Mouse (Mus musculus): ENCODE data around the gene Ccdc12. TPM values are rescaled to one million over a fixed set of nuclear protein-coding genes. Genes with fewer than 3 reads are reported as not detected.

Ccdc12 gene
- polyA plus RNA-seq, 1 experiment from 2014 or later, result 118 TPM

GRCm38 (mm10) chr9:110631191-110631590, 25.1 kb upstream of the Ccdc12 start:
- no peaks in the 10 kb centered on the region for H3K9me3 ChIP-seq
- 7% methylated on average over 10 of the region's 10 CpGs for WGBS
- H3K9ac ChIP-seq, result no peak overlapping the region
- H3K4me2 ChIP-seq (replicated peaks), result peak overlapping the region; percentile 49
- peaks cover 14% of the 10 kb centered on the region for H3K4me1 ChIP-seq
- H3K27ac ChIP-seq, result no peak overlapping the region
- H3K36me3 ChIP-seq, result no peaks in the 10 kb centered on the region
- H3K4me3 ChIP-seq, result peak overlapping the region; percentile 26; the same call in 1 of the 2 replicates
- H3K27me3 ChIP-seq, result peaks cover 53% of the 10 kb centered on the region
- ATAC-seq (ENCODE audit: insufficient number of reproducible peaks, insufficient read depth, low FRiP score, low TSS enrichment), result 0 out of 2 replicates have a peak, but pooled peaks have one; percentile 49

- Histone ChIP-seq H3K4me1 (peaks cover 14% of the 10 kb centered on the region), H3K4me3 (peak overlapping the region; percentile 26), H3K27me3 (peaks cover 53% of the 10 kb centered on the region), H3K4me2 (replicated peaks) (peak overlapping the region; percentile 49), H3K9me3 (no peaks in the 10 kb centered on the region), H3K36me3 (no peaks in the 10 kb centered on the region), H3K9ac (0 out of 2 replicates have a peak overlapping the region, but pooled peaks have one; percentile 21), H3K27ac (no peak overlapping the region)
- ATAC-seq (ENCODE audit: insufficient number of reproducible peaks, insufficient read depth, low FRiP score, low TSS enrichment), result peak; percentile 28; the same call in 1 of the 2 replicates
- WGBS, result 26% methylated on average over 30 of the region's 30 CpGs
These were observed 24.5 kb upstream of the Ccdc12 start for GRCm38 (mm10) chr9:110631651-110632275.

GRCm38 (mm10) chr9:110632671-110633070, 23.6 kb upstream of the Ccdc12 start:
- Histone ChIP-seq H3K4me1 (peaks cover 14% of the 10 kb centered on the region), H3K9me3 (no peaks in the 10 kb centered on the region), H3K4me3 (no peak overlapping the region), H3K36me3 (no peaks in the 10 kb centered on the region), H3K4me2 (replicated peaks) (no peak overlapping the region), H3K27me3 (peaks cover 53% of the 10 kb centered on the region), H3K27ac (no peak overlapping the region), H3K9ac (no peak overlapping the region)
- 79% methylated on average over 15 of the region's 15 CpGs for WGBS
- ATAC-seq (ENCODE audit: insufficient number of reproducible peaks, insufficient read depth, low FRiP score, low TSS enrichment), result no peak

GRCm38 (mm10) chr9:110633882-110634281, 22.4 kb upstream of the Ccdc12 start:
- Histone ChIP-seq H3K9ac (no peak overlapping the region), H3K27ac (no peak overlapping the region), H3K36me3 (no peaks in the 10 kb centered on the region), H3K4me3 (no peak overlapping the region), H3K4me1 (peaks cover 14% of the 10 kb centered on the region), H3K4me2 (replicated peaks) (no peak overlapping the region), H3K9me3 (no peaks in the 10 kb centered on the region), H3K27me3 (peaks cover 53% of the 10 kb centered on the region)
- no peak for ATAC-seq (ENCODE audit: insufficient number of reproducible peaks, insufficient read depth, low FRiP score, low TSS enrichment)
- WGBS, result 70% methylated on average over 17 of the region's 17 CpGs

GRCm38 (mm10) chr9:110635225-110635624, 21.1 kb upstream of the Ccdc12 start:
- no peak for ATAC-seq (ENCODE audit: insufficient number of reproducible peaks, insufficient read depth, low FRiP score, low TSS enrichment)
- no peak overlapping the region for H3K4me3 ChIP-seq
- 6% methylated on average over 19 of the region's 19 CpGs for WGBS
- H3K9ac ChIP-seq, result no peak overlapping the region
- peaks cover 14% of the 10 kb centered on the region for H3K4me1 ChIP-seq
- H3K4me2 ChIP-seq (replicated peaks), result 0 out of 2 replicates have a peak overlapping the region, but pooled peaks have one; percentile 8
- no peaks in the 10 kb centered on the region for H3K9me3 ChIP-seq
- no peak overlapping the region for H3K27ac ChIP-seq
- no peaks in the 10 kb centered on the region for H3K36me3 ChIP-seq
- H3K27me3 ChIP-seq, result peaks cover 47% of the 10 kb centered on the region

GRCm38 (mm10) chr9:110638611-110639021, 17.7 kb upstream of the Ccdc12 start:
- Histone ChIP-seq H3K9ac (no peak overlapping the region), H3K36me3 (no peaks in the 10 kb centered on the region), H3K9me3 (no peaks in the 10 kb centered on the region), H3K4me3 (no peak overlapping the region), H3K27ac (no peak overlapping the region), H3K4me1 (peaks cover 4% of the 10 kb centered on the region; the same call in 1 of the 2 replicates), H3K27me3 (peaks cover 13% of the 10 kb centered on the region), H3K4me2 (replicated peaks) (no peak overlapping the region)
- 85% methylated on average over 10 of the region's 10 CpGs for WGBS
- ATAC-seq (ENCODE audit: insufficient number of reproducible peaks, insufficient read depth, low FRiP score, low TSS enrichment), result no peak

- H3K27me3 ChIP-seq, result no peaks in the 10 kb centered on the region
- no peak for ATAC-seq (ENCODE audit: insufficient number of reproducible peaks, insufficient read depth, low FRiP score, low TSS enrichment)
- 76% methylated on average over 5 of the region's 5 CpGs for WGBS
- no peaks in the 10 kb centered on the region for H3K36me3 ChIP-seq
- H3K4me1 ChIP-seq, result no peaks in the 10 kb centered on the region
- H3K4me2 ChIP-seq (replicated peaks), result no peak overlapping the region
- no peak overlapping the region for H3K4me3 ChIP-seq
- no peak overlapping the region for H3K27ac ChIP-seq
- no peak overlapping the region for H3K9ac ChIP-seq
- no peaks in the 10 kb centered on the region for H3K9me3 ChIP-seq
These were observed 15.3 kb upstream of the Ccdc12 start for GRCm38 (mm10) chr9:110641006-110641405.

- H3K4me2 ChIP-seq (replicated peaks), result no peak overlapping the region
- H3K36me3 ChIP-seq, result no peaks in the 10 kb centered on the region
- H3K9me3 ChIP-seq, result no peaks in the 10 kb centered on the region
- H3K27ac ChIP-seq, result no peak overlapping the region
- WGBS, result 49% methylated on average over 5 of the region's 5 CpGs
- ATAC-seq (ENCODE audit: insufficient number of reproducible peaks, insufficient read depth, low FRiP score, low TSS enrichment), result no peak
- H3K4me1 ChIP-seq, result no peaks in the 10 kb centered on the region
- H3K27me3 ChIP-seq, result no peaks in the 10 kb centered on the region
- no peak overlapping the region for H3K4me3 ChIP-seq
- H3K9ac ChIP-seq, result no peak overlapping the region
These were observed 13.3 kb upstream of the Ccdc12 start for GRCm38 (mm10) chr9:110642812-110643524.

GRCm38 (mm10) chr9:110643787-110644186, 12.5 kb upstream of the Ccdc12 start:
- Histone ChIP-seq H3K4me3 (no peak overlapping the region), H3K9ac (no peak overlapping the region), H3K9me3 (no peaks in the 10 kb centered on the region), H3K4me2 (replicated peaks) (no peak overlapping the region), H3K4me1 (no peaks in the 10 kb centered on the region), H3K27me3 (no peaks in the 10 kb centered on the region), H3K27ac (no peak overlapping the region), H3K36me3 (no peaks in the 10 kb centered on the region)
- no peak for ATAC-seq (ENCODE audit: insufficient number of reproducible peaks, insufficient read depth, low FRiP score, low TSS enrichment)
- 66% methylated on average over 9 of the region's 9 CpGs for WGBS

GRCm38 (mm10) chr9:110644295-110644694, 12.0 kb upstream of the Ccdc12 start:
- H3K9me3 ChIP-seq, result no peaks in the 10 kb centered on the region
- no peak overlapping the region for H3K9ac ChIP-seq
- no peak overlapping the region for H3K27ac ChIP-seq
- H3K27me3 ChIP-seq, result 0 out of 2 replicates have a peak, but pooled peaks cover 1% of the 10 kb centered on the region
- H3K4me3 ChIP-seq, result no peak overlapping the region
- WGBS, result 80% methylated on average over 10 of the region's 10 CpGs
- ATAC-seq (ENCODE audit: insufficient number of reproducible peaks, insufficient read depth, low FRiP score, low TSS enrichment), result no peak
- H3K36me3 ChIP-seq, result no peaks in the 10 kb centered on the region
- H3K4me2 ChIP-seq (replicated peaks), result no peak overlapping the region
- H3K4me1 ChIP-seq, result no peaks in the 10 kb centered on the region

GRCm38 (mm10) chr9:110645219-110645618, 11.1 kb upstream of the Ccdc12 start:
- ATAC-seq (ENCODE audit: insufficient number of reproducible peaks, insufficient read depth, low FRiP score, low TSS enrichment), result no peak
- Histone ChIP-seq H3K27me3 (0 out of 2 replicates have a peak, but pooled peaks cover 5% of the 10 kb centered on the region), H3K27ac (no peak overlapping the region), H3K9ac (no peak overlapping the region), H3K4me2 (replicated peaks) (no peak overlapping the region), H3K4me1 (no peaks in the 10 kb centered on the region), H3K4me3 (no peak overlapping the region), H3K9me3 (no peaks in the 10 kb centered on the region), H3K36me3 (no peaks in the 10 kb centered on the region)
- 74% methylated on average over 9 of the region's 9 CpGs for WGBS

- Histone ChIP-seq H3K27ac (no peak overlapping the region), H3K4me1 (peaks cover 15% of the 10 kb centered on the region; the same call in 1 of the 2 replicates), H3K9me3 (no peaks in the 10 kb centered on the region), H3K4me3 (no peak overlapping the region), H3K36me3 (no peaks in the 10 kb centered on the region), H3K4me2 (replicated peaks) (no peak overlapping the region), H3K27me3 (peaks cover 42% of the 10 kb centered on the region), H3K9ac (no peak overlapping the region)
- ATAC-seq (ENCODE audit: insufficient number of reproducible peaks, insufficient read depth, low FRiP score, low TSS enrichment), result no peak
These were observed 6.5 kb upstream of the Ccdc12 start for GRCm38 (mm10) chr9:110649775-110650174.
